Mouse (Mus musculus): ENCODE measurements around the gene Crabp1.

Gene Crabp1

DNA sequence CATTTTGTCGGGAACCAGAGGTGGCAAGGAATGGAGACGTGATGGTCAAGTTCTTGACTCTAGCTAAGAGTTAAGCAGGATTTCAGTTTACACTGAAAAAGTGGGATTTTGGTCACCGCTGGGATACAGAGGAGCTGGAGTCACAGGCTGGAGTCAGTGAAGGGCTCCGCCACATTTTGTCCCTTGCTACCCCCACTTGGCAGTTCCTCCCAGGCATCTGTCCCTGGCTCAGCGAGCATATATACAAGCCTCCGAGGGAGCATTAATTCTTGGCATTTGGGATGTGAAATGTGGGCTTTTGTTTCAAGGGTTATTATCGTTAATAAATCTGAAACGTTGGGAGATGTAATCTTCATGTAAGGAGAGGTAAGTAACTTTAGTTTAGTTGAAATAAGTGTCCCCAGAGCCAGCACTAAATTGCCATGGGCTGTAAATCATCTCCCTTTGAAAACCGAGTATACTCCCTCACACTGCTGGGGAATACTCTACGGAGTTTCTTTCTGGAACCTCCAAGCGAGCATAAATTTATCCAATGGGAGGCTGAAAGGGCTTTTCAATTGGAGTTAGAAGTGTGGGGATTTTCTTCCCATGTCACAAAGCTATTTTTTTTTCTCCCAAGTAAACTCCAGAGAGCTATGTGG is 5.7 kb downstream of the Crabp1 start:
- no peak for DNase-seq (ENCODE audit: low read depth)

DNA sequence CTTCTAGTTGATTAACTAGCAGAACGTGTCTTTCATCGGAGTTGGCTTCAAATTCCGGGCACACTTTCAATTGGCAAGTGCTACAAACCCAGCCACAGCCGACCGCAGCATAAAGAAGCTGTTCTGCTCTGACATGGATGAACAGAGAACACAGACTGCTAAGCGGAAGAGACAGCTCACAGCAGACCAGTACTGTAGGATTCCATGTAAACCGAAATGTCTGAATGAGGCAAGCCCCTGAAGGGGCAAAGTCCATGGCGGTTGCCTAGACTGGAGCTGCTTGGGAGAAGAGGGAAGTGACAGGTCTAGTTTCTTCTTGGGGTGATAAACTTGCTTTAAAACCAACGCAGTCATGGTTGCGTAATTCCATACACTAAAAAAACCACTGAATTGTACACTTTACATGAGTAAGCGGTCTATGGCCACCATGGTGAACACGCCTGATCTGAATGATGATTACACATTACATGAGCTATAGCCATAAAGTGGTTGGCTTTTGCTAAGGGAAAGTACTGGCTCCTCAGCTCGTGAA is 12.0 kb downstream of the Crabp1 start:
- peak; percentile 78 for DNase-seq (ENCODE audit: low read depth)

DNA sequence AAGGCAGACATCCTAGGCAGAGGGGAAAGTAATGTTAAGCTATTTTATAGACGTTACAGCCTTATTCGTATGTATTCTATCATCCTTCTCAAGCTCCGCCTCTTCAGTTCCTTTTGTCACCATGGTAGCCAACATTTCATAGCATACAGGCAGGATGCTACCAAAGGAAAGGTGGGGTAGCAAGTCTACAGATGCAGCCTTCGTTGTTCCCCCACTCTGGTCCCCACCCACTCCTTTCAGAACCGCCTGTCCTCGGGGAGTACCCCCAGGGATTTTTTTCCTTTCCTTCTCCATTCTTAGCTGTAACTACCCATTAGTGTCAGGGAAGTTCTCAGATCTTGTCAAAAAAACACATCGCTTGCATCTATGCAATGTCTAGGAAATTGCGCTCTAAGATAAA is 14.7 kb downstream of the Crabp1 start:
- no peak for DNase-seq (ENCODE audit: low read depth)

DNA sequence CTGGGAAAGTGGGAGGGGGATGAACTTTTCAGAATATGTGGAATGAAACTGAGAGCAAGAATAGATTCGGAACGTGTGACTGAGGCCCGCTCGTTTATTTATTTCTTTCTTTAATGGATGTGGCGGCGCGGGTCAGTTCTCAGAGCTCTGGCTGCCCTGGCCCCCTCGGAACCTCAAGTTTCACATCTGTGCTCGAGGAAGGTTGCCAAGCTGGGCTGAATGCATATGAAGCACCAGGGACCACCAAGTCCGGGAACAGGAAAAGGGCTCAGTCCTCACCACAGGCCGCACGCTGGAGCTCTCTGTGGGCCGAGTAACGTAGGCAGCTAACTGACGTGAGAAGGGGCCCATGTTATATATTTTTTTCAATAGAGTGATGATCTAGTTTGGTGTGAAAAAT is 18.0 kb downstream of the Crabp1 start:
- DNase-seq (ENCODE audit: low read depth) = no peak

DNA sequence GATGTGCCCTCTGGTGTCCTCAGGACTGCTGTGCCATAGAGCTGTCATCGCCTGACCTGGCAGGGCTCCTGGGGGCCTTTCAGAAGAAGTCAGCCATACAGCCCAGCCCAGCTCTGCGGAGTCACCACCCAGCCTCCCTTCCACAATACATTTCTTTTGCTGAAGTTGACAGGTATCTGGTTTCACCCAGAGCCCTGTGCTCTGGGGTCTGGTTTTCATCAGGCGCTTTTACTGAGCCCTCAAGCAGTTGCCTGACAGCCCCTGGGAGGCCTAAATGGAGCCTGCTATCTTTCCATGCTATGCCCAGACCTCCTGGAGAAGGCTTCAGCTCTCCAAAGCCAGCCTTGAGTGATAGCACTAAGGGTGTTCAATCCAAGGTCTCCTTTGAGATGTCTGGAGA is 19.5 kb downstream of the Crabp1 start:
- DNase-seq (ENCODE audit: low read depth) = no peak

DNA sequence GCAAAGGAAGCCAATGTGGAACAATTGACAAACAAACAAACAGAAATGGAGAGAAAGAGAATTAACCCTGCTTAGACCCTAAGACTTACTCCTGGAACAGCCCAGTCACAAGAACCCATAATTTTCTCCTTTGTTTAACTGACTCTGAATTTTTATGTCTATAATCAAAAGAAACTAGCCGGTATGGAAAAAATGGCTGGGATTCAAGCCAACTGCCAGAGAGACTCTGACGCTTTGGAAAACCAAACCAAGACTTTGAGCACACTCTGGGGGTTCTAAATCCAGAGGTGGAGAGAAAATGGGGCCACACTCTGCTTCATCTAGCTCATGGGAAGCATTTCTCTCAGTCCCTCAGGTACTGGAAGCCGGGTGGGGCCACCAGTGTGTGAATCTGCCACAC is 20.7 kb downstream of the Crabp1 start:
- DNase-seq (ENCODE audit: low read depth) = no peak

DNA sequence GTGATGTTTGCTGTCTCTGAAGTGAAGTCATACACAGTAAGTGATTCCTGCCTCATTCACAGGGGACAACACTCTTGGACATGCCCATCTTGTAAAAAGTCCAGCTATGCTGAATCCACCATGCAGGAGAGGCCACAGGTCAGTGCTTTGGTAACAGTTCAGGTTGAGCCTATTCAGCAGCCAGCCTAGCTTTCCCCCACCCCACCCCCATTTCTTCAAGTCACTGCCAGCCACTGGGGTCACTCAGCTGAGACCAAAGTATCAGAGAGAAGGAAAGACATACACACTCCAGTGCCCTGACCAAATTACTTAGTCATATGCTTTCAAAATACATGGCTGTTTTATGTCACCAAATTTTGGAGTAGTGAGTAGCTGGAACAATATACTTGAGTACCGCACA is 21.5 kb downstream of the Crabp1 start:
- DNase-seq (ENCODE audit: low read depth) = no peak

DNA sequence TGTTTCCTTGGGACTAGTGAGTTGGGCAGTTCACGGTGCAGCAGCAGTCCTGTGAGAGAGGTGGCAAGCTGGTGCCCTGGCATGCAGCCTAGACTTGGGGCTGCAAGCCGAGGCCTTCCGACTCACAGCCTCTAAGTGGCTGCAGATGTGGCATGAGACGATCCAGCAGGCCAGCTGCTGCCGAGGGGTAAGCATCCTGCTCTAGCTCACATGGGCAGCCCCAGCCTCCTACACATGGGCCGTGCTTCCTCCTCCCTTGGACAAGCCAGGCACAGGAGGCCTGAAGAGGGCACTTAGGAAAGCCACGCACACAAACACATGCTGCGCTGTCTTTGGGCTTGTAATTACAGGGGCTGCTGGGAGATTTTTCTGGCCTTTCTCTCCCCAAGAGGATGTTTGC is 23.2 kb downstream of the Crabp1 start:
- DNase-seq (ENCODE audit: low read depth) = no peak

DNA sequence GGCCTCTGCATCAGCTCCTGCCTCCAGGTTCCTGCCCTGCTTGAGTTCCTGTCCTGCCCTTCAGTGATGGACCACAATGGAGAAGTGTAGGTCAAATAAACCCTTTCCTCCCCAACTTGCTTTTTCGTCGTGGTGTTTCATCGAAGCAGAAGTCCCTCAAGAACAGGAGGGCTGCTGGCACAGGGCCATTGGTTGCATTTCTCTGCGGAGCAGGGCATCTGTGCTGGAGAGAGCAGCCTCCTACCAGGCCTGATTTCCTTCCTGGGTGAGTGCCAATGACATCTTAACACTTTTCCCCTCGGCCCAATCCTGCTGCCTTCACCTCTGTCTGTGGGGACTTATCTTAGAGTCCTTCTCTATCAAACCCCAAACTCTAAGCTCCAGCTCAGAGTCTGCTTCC is 25.7 kb downstream of the Crabp1 start:
- no peak for DNase-seq (ENCODE audit: low read depth)

DNA sequence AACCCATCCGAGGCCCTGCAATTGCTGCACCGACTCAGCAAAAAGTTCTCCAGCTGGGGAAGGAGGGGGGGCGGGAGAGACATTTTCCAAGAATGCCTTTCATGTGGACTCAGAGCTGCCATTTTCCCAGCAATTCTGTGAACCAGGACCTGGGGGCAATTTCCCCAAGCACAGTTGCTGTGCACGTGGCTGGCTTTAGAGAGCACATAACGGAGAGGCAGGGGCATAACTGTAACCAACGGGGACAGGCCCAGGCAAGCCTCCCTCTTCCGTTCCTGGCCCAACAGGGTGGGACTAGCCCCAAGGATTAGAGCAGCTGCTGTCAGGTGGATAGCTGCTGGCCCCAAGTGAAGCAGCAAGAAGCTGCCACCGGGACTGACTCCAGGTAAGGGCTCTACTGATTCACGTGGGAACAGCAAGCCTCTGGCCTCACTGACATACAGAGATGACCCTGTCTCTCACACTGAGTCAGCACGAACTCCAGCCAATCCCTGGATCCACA is 37.0 kb downstream of the Crabp1 start:
- DNase-seq (ENCODE audit: low read depth) = no peak

DNA sequence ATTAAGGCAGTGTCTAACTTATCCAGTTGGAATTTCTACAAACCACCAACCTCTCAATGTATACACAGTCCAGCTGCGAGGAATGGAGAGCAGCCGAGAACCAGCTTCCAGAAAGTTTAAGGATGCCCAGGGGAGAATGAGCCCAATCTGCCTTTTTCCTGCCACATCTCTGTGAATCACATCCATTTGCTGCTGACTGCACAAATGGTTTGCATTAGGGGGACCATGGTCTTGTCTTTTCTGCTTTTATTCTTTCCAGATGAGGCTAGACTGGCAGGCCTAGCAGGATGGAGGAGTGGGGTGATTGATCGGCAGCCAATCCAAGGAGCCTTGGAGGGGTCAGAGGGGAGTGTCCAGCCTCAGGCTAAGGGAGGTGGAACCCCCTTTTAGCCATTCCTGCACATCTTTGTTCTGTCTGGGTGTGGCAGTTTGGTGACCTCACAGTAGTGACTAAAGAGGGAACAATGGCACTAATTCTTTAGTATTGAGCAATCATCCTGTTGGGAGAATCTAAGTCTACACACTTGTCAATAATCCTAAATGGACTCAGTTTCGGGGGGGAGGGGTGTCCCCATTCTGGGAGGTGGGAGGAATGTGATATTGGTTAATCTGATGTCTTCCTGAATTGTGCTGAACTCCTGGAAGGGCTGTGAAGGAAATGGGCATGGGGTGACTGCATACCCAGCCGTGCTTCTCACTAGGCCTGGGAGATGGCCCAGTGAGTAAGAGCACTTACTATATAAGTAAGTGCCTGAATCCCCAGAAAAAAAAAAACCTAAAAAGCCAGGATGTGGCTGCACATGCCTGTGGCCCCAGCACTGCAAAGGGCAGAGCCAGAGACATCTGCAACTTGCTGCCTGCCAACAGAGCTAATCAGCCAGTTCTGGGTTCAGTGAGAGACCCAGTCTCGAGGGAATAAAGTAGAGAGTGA is 38.5 kb downstream of the Crabp1 start:
- DNase-seq (ENCODE audit: low read depth) = no peak

DNA sequence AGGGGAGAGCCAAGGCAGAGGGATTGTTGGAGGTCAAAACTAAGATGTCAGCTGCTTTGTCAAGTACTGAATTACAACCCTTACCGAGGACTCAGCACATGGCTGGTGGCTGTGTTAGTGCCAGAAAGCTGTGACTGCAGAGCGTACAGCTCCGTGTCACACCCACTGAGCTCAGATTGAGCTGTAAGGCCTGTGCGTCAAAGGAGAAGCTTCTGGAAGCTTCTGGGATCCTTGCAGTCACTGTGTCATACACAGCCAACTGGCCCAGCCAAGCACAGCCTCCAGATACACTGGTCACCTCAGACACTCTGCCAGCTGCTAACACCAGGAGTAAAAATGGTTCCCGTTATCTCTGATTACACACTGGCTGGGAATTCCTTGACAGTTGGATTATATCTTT is 39.8 kb downstream of the Crabp1 start:
- DNase-seq (ENCODE audit: low read depth) = no peak

DNA sequence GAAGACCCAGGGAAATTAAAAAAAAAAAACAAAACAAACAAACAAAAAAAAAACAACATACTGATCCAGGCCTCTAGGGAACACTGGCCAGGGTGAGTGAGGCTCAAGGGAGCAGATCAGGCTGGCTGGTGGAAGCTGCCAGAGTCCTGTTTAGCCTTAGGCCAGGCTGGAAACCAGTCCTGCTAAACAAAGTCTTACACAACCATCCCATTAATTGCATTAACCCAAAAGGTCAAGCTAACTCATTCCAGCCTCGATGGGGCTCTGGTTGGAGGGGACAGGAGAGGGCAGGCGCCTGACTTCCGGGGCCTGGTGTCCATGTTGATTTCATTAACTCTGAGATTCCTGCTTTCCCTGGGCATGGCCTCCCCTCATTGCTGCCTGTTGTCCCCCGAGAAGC is 43.2 kb downstream of the Crabp1 start:
- no peak for DNase-seq (ENCODE audit: low read depth)

DNA sequence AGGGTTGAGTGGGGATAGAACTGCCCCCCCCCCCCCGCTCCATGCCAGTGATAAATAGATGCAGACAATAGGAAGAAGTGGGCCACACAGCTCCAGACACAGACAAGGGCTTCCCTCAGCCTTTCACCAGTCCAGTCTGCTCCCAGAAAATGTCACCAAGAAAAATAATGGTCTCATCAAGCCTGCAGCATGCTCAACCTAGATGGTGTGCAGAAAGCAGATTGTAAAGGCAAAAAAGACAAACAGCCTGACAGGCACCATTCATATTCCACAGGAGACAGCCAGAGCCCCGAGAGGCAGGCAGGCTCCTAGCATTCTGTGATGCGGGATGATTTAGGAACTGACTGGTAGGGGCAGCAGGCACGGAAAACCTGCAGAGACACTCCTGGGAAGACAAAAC is 45.4 kb downstream of the Crabp1 start:
- no peak for DNase-seq (ENCODE audit: low read depth)

DNA sequence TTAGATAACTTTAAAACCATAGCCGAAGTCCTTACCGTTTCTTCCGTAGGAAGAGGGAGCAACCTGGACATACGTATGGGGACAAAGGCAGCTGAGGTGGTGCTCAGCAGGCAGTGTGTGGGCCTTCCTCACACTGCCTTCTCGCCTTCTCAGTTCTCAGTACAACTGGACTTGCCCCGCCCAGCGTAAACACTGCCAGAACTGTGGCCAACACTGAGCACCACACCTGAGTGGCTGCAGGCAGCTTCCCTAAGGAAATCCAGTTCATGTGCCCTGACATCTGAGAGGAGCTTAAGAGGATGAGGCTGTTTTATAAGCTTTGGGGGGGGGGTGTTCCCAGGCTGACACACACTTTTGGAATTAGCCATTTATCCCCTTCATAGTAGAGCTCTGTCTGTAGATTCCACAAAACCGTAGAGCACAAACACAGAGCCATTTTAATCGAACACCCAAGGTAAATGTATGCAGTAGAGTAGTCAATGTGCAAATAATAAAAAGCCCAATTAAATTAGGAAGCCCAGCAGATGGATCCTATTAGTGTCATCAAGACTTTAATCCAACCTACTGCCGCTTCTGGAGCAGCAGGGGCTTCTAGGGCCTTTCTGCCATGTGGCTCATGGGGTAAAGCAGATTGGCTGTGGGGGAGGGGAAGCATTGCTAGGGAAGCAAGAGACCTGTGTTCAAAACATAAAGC is 52.1 kb downstream of the Crabp1 start:
- no peak for DNase-seq (ENCODE audit: low read depth)

DNA sequence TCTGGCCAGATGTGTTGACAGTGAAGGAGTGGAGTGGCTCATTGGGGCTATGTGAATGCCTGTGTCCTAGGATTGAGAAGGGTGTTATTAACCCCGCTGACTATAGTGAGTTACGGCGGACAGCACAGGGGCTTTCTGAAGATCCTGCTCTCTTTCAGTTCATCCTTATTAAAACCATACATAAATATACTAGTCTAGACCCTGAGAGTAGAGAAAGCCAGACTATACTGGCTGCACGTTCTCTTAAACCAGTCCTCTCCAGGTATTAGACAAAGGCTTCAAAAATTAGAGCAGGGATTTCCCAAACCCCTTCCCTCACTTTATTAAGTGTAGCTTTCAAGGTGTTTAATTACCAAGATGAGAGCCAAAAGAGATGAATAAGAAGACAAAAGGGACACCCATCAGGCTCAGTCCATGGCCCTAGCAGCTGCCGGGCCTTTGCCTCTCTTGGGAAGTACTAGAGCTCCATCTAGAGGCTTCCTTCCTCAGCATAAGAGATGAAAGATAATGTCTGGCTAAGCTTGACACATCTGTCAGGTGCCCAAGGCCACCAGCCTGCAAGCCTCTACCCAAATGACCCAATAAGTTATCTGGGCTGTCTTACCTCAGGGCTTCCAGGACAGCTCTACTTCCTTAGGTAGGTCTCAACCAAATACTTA is 57.0 kb downstream of the Crabp1 start:
- peak; percentile 78 for DNase-seq (ENCODE audit: low read depth)
